Mouse (Mus musculus) neural tube, embryonic 11.5 days (tissue): ENCODE data around the gene Hao1. TPM values are rescaled to one million over a fixed set of nuclear protein-coding genes. Genes with fewer than 3 reads are reported as not detected.
A peak's percentile ranks its signal among the peaks of the same experiment; 100 is the strongest.

Experiments used
- ATAC-seq: fragments of 200-750 bp; cut with Nextera tagmentation; 2 replicates; pipeline ENCODE4 v1.8.0; 2017; ENCODE audit warnings: moderate number of reproducible peaks, mild to moderate bottlenecking, moderate TSS enrichment, moderate library complexity; ENCODE audit not compliant: insufficient read depth, low FRiP score, low TSS enrichment
- DNase-seq: peaks from one replicate; pipeline ENCODE4 v3.0.0-alpha.2; 2015; ENCODE audit warnings: low spot score
- H3K27ac ChIP-seq: fragments of 300-500 bp; sonication (generic); 2 replicates; pipeline ENCODE4 v1.5.1; 2014; ENCODE audit warnings: low read depth, mild to moderate bottlenecking, low read length
- H3K27me3 ChIP-seq: fragments of 300-500 bp; sonication (generic); 2 replicates; pipeline ENCODE4 v1.6.1; 2014; ENCODE audit warnings: mild to moderate bottlenecking, low read length, mixed read lengths; ENCODE audit not compliant: control insufficient read depth, insufficient read depth
- H3K36me3 ChIP-seq: fragments of 300-500 bp; sonication (generic); 2 replicates; pipeline ENCODE4 v1.6.1; 2014; ENCODE audit warnings: mild to moderate bottlenecking, low read length, moderate library complexity, mixed read lengths; ENCODE audit not compliant: control insufficient read depth, insufficient read depth
- H3K4me1 ChIP-seq: fragments of 300-500 bp; sonication (generic); 2 replicates; pipeline ENCODE4 v1.6.1; 2014; ENCODE audit warnings: low read length, mixed read lengths; ENCODE audit not compliant: control insufficient read depth, insufficient read depth
- H3K4me2 ChIP-seq: fragments of 300-500 bp; sonication (generic); 2 replicates; pipeline ENCODE4 v1.6.1; 2014; ENCODE audit warnings: low read depth, mild to moderate bottlenecking, moderate library complexity
- H3K4me3 ChIP-seq: fragments of 300-500 bp; sonication (generic); 2 replicates; pipeline ENCODE4 v1.5.1; 2014; ENCODE audit warnings: low read depth, low read length
- H3K9ac ChIP-seq: fragments of 300-500 bp; sonication (generic); 2 replicates; pipeline ENCODE4 v1.6.1; 2014; ENCODE audit warnings: mild to moderate bottlenecking, low read length
- H3K9me3 ChIP-seq: fragments of 300-500 bp; sonication (generic); 2 replicates; pipeline ENCODE4 v1.6.1; 2016; ENCODE audit warnings: low read length; ENCODE audit not compliant: control insufficient read depth
- WGBS: fragments of 180-500 bp; shearing (Covaris S2); extraction: QIAGEN DNeasy Blood & Tissue Kit; methylation state at CpG from one replicate; pipeline ENCODE4 v1.1.7; 2014; 5-methylcytosine and 5-hydroxymethylcytosine counted together
- polyA plus RNA-seq: library from polyadenylated mRNA; unstranded; fragments of >200 nt; fragmentation: Nextera tagmentation; extraction: Ambion mirVana; gene quantifications from 2 replicates; pipeline ENCODE4 v1.2.1, GENCODE M21; 2014

Hao1 gene
- polyA plus RNA-seq, 1 experiment from 2014 or later = not detected

- Histone ChIP-seq H3K36me3 (no peaks in the 10 kb centered on the region), H3K4me3 (no peak overlapping the region), H3K27ac (no peak overlapping the region), H3K9ac (no peak overlapping the region), H3K4me1 (no peaks in the 10 kb centered on the region), H3K9me3 (no peaks in the 10 kb centered on the region), H3K27me3 (no peaks in the 10 kb centered on the region), H3K4me2 (no peak overlapping the region)
- no peak for DNase-seq
- no peak for ATAC-seq
- WGBS = 89% methylated on average over 5 of the region's 5 CpGs
Measured at GRCm38 (mm10) chr2:134541019-134541418, 13.1 kb downstream of the Hao1 start.

GRCm38 (mm10) chr2:134538451-134538850, 15.7 kb downstream of the Hao1 start:
- ATAC-seq = no peak
- Histone ChIP-seq H3K9me3 (no peaks in the 10 kb centered on the region), H3K4me2 (no peak overlapping the region), H3K4me1 (no peaks in the 10 kb centered on the region), H3K27ac (no peak overlapping the region), H3K27me3 (no peaks in the 10 kb centered on the region), H3K4me3 (no peak overlapping the region), H3K9ac (no peak overlapping the region), H3K36me3 (no peaks in the 10 kb centered on the region)
- 75% methylated on average over 4 of the region's 4 CpGs for WGBS
- no peak for DNase-seq

- no peak overlapping the region for H3K9ac ChIP-seq
- H3K4me3 ChIP-seq = no peak overlapping the region
- H3K36me3 ChIP-seq = no peaks in the 10 kb centered on the region
- no peak for ATAC-seq
- no peak overlapping the region for H3K4me2 ChIP-seq
- peak; percentile 25 for DNase-seq
- H3K27me3 ChIP-seq = no peaks in the 10 kb centered on the region
- H3K9me3 ChIP-seq = no peaks in the 10 kb centered on the region
- no peaks in the 10 kb centered on the region for H3K4me1 ChIP-seq
- 65% methylated on average over 7 of the region's 7 CpGs for WGBS
- no peak overlapping the region for H3K27ac ChIP-seq
Measured at GRCm38 (mm10) chr2:134528122-134528810, 25.9 kb downstream of the Hao1 start.

- DNase-seq (peak; percentile 38), ATAC-seq (no peak)
- H3K4me3 ChIP-seq = no peak overlapping the region
- H3K4me1 ChIP-seq = no peaks in the 10 kb centered on the region
- H3K9ac ChIP-seq = no peak overlapping the region
- H3K9me3 ChIP-seq = no peaks in the 10 kb centered on the region
- H3K36me3 ChIP-seq = no peaks in the 10 kb centered on the region
- no peak overlapping the region for H3K27ac ChIP-seq
- no peaks in the 10 kb centered on the region for H3K27me3 ChIP-seq
- WGBS = 63% methylated on average over 11 of the region's 11 CpGs
- H3K4me2 ChIP-seq = no peak overlapping the region
Measured at GRCm38 (mm10) chr2:134527419-134528114, 26.6 kb downstream of the Hao1 start.

- DNase-seq (no peak), ATAC-seq (no peak)
- Histone ChIP-seq H3K4me2 (no peak overlapping the region), H3K36me3 (no peaks in the 10 kb centered on the region), H3K27ac (no peak overlapping the region), H3K27me3 (no peaks in the 10 kb centered on the region), H3K4me1 (no peaks in the 10 kb centered on the region), H3K4me3 (no peak overlapping the region), H3K9me3 (no peaks in the 10 kb centered on the region), H3K9ac (no peak overlapping the region)
Measured at GRCm38 (mm10) chr2:134518042-134518441, 36.1 kb downstream of the Hao1 start.

- ATAC-seq = no peak
- WGBS = 86% methylated on average over 3 of the region's 3 CpGs
- no peaks in the 10 kb centered on the region for H3K9me3 ChIP-seq
- H3K36me3 ChIP-seq = no peaks in the 10 kb centered on the region
- no peak overlapping the region for H3K27ac ChIP-seq
- no peak overlapping the region for H3K4me3 ChIP-seq
- H3K27me3 ChIP-seq = no peaks in the 10 kb centered on the region
- DNase-seq = no peak
- H3K4me2 ChIP-seq = no peak overlapping the region
- H3K4me1 ChIP-seq = no peaks in the 10 kb centered on the region
- H3K9ac ChIP-seq = no peak overlapping the region
Measured at GRCm38 (mm10) chr2:134499777-134500176, 54.4 kb downstream of the Hao1 start.

- no peaks in the 10 kb centered on the region for H3K36me3 ChIP-seq
- H3K4me1 ChIP-seq = no peaks in the 10 kb centered on the region
- no peak overlapping the region for H3K27ac ChIP-seq
- H3K9me3 ChIP-seq = no peaks in the 10 kb centered on the region
- no peak overlapping the region for H3K4me2 ChIP-seq
- DNase-seq (no peak), ATAC-seq (no peak)
- no peak overlapping the region for H3K9ac ChIP-seq
- H3K4me3 ChIP-seq = no peak overlapping the region
- 77% methylated on average over 7 of the region's 7 CpGs for WGBS
- no peaks in the 10 kb centered on the region for H3K27me3 ChIP-seq
Measured at GRCm38 (mm10) chr2:134498450-134498849, 55.7 kb downstream of the Hao1 start.

GRCm38 (mm10) chr2:134488671-134489070, 65.5 kb downstream of the Hao1 start:
- WGBS = 92% methylated on average over 6 of the region's 6 CpGs
- H3K27ac ChIP-seq = no peak overlapping the region

More at GRCm38 (mm10) chr2:134488671-134489070, 65.5 kb downstream of the Hao1 start:
- Histone ChIP-seq H3K4me1 (no peaks in the 10 kb centered on the region), H3K36me3 (no peaks in the 10 kb centered on the region), H3K9me3 (no peaks in the 10 kb centered on the region), H3K4me2 (no peak overlapping the region), H3K9ac (no peak overlapping the region), H3K27me3 (no peaks in the 10 kb centered on the region), H3K4me3 (no peak overlapping the region)
- ATAC-seq (no peak), DNase-seq (no peak)
